Mouse (Mus musculus) midbrain, embryonic 10.5 days (tissue): ENCODE data around the gene Anxa9. TPM values are rescaled to one million over a fixed set of nuclear protein-coding genes. Genes with fewer than 3 reads are reported as not detected.

Experiments
- DNase-seq: peaks from one replicate; pipeline ENCODE4 v3.0.0-alpha.2; 2017; ENCODE audit warnings: low spot score
- H3K27ac ChIP-seq: fragments of 300-500 bp; sonication (generic); replicated peaks from 2 replicates; pipeline ENCODE4 v1.5.1; 2016; ENCODE audit warnings: mild to moderate bottlenecking
- H3K27me3 ChIP-seq: fragments of 300-500 bp; sonication (generic); 2 replicates; pipeline ENCODE4 v1.6.1; 2016; ENCODE audit warnings: low read depth, mild to moderate bottlenecking; ENCODE audit not compliant: poor library complexity, severe bottlenecking
- H3K36me3 ChIP-seq: fragments of 300-500 bp; sonication (generic); 2 replicates; pipeline ENCODE4 v1.6.1; 2016; ENCODE audit warnings: mild to moderate bottlenecking, moderate library complexity
- H3K4me1 ChIP-seq: fragments of 300-500 bp; sonication (generic); 2 replicates; pipeline ENCODE4 v1.6.1; 2016
- H3K4me3 ChIP-seq: fragments of 300-500 bp; sonication (generic); 2 replicates; pipeline ENCODE4 v1.5.1; 2016; ENCODE audit warnings: mild to moderate bottlenecking, moderate library complexity
- H3K9me3 ChIP-seq: fragments of 300-500 bp; sonication (generic); replicated peaks from 2 replicates; pipeline ENCODE4 v1.6.1; 2016; ENCODE audit warnings: mild to moderate bottlenecking
- WGBS: fragments of 180-500 bp; shearing (Covaris S2); methylation state at CpG from one replicate; pipeline ENCODE4 v1.1.7; 2016; 5-methylcytosine and 5-hydroxymethylcytosine counted together
- polyA plus RNA-seq: library from polyadenylated mRNA; unstranded; fragments of >200 nt; fragmentation: Nextera tagmentation; extraction: Ambion mirVana; gene quantifications from 2 replicates; pipeline ENCODE4 v1.2.1, GENCODE M21; 2016

Anxa9 gene
- polyA plus RNA-seq, 1 experiment from 2014 or later: 1.9 TPM

DNA sequence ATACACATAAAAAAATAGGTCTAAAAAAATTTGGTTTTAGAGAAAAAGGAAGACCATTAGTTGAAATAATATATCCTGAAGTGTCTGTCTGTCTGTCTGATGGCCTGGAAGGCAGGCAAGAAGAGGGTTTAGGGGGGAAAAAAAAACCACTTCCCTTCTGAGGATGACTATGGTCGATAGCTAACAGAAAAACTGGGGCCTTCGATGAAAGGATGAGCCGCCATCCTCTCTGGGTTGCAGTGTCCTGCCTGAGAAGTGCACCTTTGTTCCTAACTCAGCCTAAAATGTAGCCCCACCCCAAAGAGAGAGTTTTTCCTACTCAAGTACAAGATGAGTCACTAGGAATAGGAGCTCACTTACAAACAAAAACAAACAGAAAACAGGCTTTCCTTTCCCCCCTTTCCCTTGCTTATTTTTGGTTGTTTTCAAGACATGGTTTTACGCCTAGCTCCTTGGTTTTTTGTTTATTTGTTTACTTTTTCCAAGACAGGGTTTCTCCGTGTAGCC lies 30.5 kb downstream of the Anxa9 start:
- Histone ChIP-seq H3K4me1 (peaks cover 13% of the 10 kb centered on the region), H3K4me3 (no peak overlapping the region), H3K9me3 (no peaks in the 10 kb centered on the region), H3K27ac (no peak overlapping the region), H3K36me3 (peaks cover 7% of the 10 kb centered on the region; the same call in 1 of the 2 replicates), H3K27me3 (no peaks in the 10 kb centered on the region)
- 78% methylated on average over 5 of the region's 5 CpGs for WGBS
- DNase-seq: no peak

GRCm38 (mm10) chr3:95275161-95275560 lies 31.8 kb downstream of the Anxa9 start:
- Histone ChIP-seq H3K9me3 (no peaks in the 10 kb centered on the region), H3K4me3 (no peak overlapping the region), H3K27me3 (no peaks in the 10 kb centered on the region), H3K4me1 (peaks cover 2% of the 10 kb centered on the region; the same call in 1 of the 2 replicates), H3K36me3 (peaks cover 7% of the 10 kb centered on the region; the same call in 1 of the 2 replicates), H3K27ac (no peak overlapping the region)
- no peak for DNase-seq
- WGBS: 88% methylated on average over 6 of the region's 6 CpGs

DNA sequence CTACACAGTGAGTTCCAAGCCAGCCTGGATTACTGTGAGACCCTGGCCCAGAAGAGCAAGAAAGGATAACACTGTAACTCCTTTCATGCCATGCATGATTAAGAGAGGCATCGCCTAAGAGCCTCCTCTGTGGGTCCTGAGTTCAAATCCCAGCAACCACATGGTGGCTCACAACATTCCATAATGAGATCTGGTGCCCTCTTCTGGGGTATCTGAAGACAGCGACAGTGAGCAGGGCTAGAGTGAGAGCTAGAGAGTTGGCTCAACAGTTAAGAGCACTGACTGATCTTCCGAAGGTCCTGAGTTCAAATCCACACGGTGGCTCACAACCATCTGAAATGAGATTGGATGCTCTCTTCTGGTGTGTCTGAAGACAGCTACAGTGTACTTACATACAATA lies 32.5 kb downstream of the Anxa9 start:
- no peaks in the 10 kb centered on the region for H3K27me3 ChIP-seq
- H3K36me3 ChIP-seq: peaks cover 8% of the 10 kb centered on the region; the same call in 1 of the 2 replicates
- H3K4me3 ChIP-seq: no peak overlapping the region
- no peak overlapping the region for H3K27ac ChIP-seq
- 94% methylated on average over 4 of the region's 4 CpGs for WGBS
- peaks cover 2% of the 10 kb centered on the region; the same call in 1 of the 2 replicates for H3K4me1 ChIP-seq
- no peak for DNase-seq
- H3K9me3 ChIP-seq: no peaks in the 10 kb centered on the region

GRCm38 (mm10) chr3:95273471-95273870 lies 33.5 kb downstream of the Anxa9 start:
- H3K9me3 ChIP-seq: no peaks in the 10 kb centered on the region
- H3K4me3 ChIP-seq: no peak overlapping the region
- H3K36me3 ChIP-seq: peaks cover 18% of the 10 kb centered on the region
- H3K27ac ChIP-seq: no peak overlapping the region
- DNase-seq: no peak
- no peaks in the 10 kb centered on the region for H3K27me3 ChIP-seq
- WGBS: 92% methylated on average over 5 of the region's 5 CpGs
- peaks cover 2% of the 10 kb centered on the region; the same call in 1 of the 2 replicates for H3K4me1 ChIP-seq

DNA sequence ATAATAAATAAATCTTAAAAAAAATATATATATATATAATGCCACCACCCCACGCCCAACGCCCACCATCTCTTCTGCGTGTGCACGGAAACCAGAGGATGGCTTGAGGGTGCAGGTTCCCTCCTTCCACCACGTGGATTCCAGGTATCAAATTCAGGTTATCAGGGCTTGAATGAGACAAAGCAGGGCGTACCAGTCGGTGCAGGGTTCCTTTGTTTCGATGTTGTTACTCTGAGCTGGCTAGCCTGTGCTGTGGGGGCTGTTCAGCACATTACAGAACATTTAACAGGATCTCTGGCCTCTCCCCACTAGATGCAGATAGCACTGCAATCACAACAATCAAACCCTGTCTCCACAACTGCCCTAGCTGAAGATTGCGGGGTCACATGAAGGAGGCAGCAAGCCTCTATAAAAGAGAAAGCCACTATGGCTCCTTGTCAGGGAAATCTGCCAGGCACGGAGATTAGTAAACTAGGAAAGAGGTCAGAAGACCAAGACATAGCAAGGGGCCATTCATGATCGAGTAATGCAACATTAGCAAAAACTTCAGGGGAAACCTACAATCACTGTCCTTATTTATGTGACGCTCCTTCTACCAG lies 36.1 kb downstream of the Anxa9 start:
- H3K27ac ChIP-seq: no peak overlapping the region
- DNase-seq: no peak
- H3K4me1 ChIP-seq: no peaks in the 10 kb centered on the region
- no peaks in the 10 kb centered on the region for H3K27me3 ChIP-seq
- no peaks in the 10 kb centered on the region for H3K9me3 ChIP-seq
- H3K36me3 ChIP-seq: peaks cover 43% of the 10 kb centered on the region
- 88% methylated on average over 12 of the region's 12 CpGs for WGBS
- no peak overlapping the region for H3K4me3 ChIP-seq

DNA sequence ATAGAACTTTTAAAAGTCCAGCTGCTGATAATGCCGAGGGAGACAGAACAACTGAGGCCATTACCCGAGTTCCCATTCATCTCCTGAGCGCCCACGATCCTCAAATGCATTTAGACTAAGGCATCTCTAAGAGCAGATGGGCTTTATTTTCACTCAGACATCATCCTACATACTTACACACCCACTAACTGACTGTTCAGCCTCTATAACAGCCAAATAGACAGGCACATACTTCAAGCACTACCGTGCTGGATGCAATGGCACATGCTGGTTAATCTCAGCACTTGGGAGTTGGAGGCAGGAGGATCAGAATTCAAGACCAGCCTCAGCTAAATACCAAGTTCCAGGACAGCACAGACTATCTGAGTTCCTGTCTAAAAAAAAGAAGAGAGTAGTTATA lies 37.2 kb downstream of the Anxa9 start:
- no peaks in the 10 kb centered on the region for H3K9me3 ChIP-seq

GRCm38 (mm10) chr3:95267855-95268254 lies 39.1 kb downstream of the Anxa9 start:
- Histone ChIP-seq H3K4me3 (no peak overlapping the region), H3K27me3 (no peaks in the 10 kb centered on the region), H3K9me3 (no peaks in the 10 kb centered on the region), H3K27ac (no peak overlapping the region), H3K36me3 (peaks cover 61% of the 10 kb centered on the region), H3K4me1 (peaks cover 6% of the 10 kb centered on the region; the same call in 1 of the 2 replicates)
- no peak for DNase-seq

More for the DNA sequence above, 37.2 kb downstream of the Anxa9 start:
- Histone ChIP-seq H3K36me3 (peaks cover 50% of the 10 kb centered on the region), H3K27me3 (no peaks in the 10 kb centered on the region), H3K4me3 (no peak overlapping the region), H3K4me1 (no peaks in the 10 kb centered on the region), H3K27ac (no peak overlapping the region)
- 91% methylated on average over 5 of the region's 5 CpGs for whole genome bisulfite sequencing
- DNase-seq: no peak

DNA sequence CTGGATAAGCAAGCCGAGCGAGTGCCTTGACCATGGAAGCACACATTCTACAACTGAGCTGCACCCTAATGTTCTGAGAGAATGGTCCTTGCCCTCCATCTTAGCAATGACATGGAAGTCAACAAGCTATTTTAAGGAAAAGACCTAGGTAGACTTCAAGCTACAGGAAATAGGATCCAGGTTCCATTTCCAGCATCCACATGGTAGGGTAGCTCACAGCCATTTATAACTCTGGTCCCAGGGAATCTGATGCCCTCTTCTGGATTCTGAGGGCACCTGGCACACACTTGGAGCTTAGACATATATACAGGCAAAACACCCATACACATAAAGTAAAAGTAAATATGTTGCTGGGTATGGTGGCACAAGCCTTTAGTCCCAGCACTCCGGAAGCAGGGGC lies 40.9 kb downstream of the Anxa9 start:
- peaks cover 78% of the 10 kb centered on the region for H3K36me3 ChIP-seq
- 94% methylated on average over 3 of the region's 3 CpGs for WGBS
- peaks cover 6% of the 10 kb centered on the region; the same call in 1 of the 2 replicates for H3K4me1 ChIP-seq
- H3K9me3 ChIP-seq: no peaks in the 10 kb centered on the region
- no peak overlapping the region for H3K4me3 ChIP-seq
- H3K27me3 ChIP-seq: no peaks in the 10 kb centered on the region
- no peak overlapping the region for H3K27ac ChIP-seq
- DNase-seq: no peak

DNA sequence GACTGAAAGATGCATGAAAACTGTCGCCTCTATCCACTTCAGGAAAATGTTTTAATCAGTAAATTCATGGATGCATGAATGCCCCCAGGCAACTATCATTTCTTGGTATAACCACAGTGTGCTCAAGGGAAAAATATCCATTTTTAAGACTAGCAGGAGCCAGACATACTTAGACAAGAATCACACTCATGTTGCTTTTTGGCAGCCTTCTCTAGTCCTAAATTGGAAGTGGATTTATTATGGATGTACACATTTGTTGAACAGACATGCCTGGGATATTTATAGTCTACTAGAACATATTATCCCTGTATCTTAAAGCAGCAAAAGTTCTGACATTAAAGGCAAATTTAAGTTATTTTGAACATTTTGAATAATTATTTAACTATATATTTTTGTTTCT lies 42.3 kb downstream of the Anxa9 start:
- Histone ChIP-seq H3K27me3 (no peaks in the 10 kb centered on the region), H3K9me3 (no peaks in the 10 kb centered on the region), H3K4me3 (no peak overlapping the region), H3K27ac (no peak overlapping the region), H3K36me3 (peaks cover 91% of the 10 kb centered on the region), H3K4me1 (peaks cover 6% of the 10 kb centered on the region; the same call in 1 of the 2 replicates)
- no peak for DNase-seq
- WGBS: 83% methylated on average over 1 of the region's 1 CpGs

DNA sequence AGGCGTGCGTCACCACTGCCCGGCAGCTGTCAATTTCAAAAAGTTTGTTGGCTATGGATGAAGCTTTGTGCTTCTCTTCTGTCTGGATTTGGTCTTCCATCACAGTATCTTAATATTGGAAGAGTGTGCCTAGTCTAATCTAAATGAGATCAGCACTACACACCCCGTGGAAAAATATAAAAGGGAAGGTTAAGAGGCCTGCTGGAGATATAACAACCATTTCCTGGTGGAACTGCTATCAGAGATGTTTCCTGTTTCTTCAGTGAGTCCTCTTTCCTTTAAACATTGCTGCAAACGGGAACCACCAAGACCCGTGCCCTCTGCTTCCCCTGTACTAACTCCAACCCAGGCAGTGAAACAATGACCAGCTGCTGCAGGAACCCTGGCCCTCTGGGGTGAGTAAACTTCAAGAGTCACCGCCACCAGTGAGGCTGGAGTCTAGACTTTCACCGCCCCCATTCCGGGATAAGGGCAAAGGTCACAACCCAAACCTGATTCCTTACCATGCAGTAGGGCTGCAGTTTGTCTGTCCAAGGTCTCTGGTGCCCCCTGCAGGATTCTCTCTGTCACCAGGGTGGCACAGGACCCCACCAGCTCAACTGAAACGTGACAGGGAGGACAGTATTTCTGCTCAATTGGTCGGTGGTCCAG lies 43.8 kb downstream of the Anxa9 start:
- H3K27me3 ChIP-seq: no peaks in the 10 kb centered on the region
- DNase-seq: peak; percentile 64
- H3K4me3 ChIP-seq: no peak overlapping the region
- no peaks in the 10 kb centered on the region for H3K9me3 ChIP-seq
- peaks cover 6% of the 10 kb centered on the region; the same call in 1 of the 2 replicates for H3K4me1 ChIP-seq
- 47% methylated on average over 11 of the region's 11 CpGs for WGBS
- peaks cover 92% of the 10 kb centered on the region for H3K36me3 ChIP-seq
- no peak overlapping the region; the same call in 1 of the 2 replicates for H3K27ac ChIP-seq

- no peak overlapping the region for H3K27ac ChIP-seq
- H3K36me3 ChIP-seq: peaks cover 92% of the 10 kb centered on the region
- WGBS: 94% methylated on average over 4 of the region's 4 CpGs
Measured at GRCm38 (mm10) chr3:95261975-95262374, 45.0 kb downstream of the Anxa9 start.

GRCm38 (mm10) chr3:95256931-95257330 lies 50.0 kb downstream of the Anxa9 start:
- peaks cover 96% of the 10 kb centered on the region for H3K36me3 ChIP-seq
- 86% methylated on average over 5 of the region's 5 CpGs for WGBS
- H3K4me3 ChIP-seq: no peak overlapping the region
- H3K27me3 ChIP-seq: no peaks in the 10 kb centered on the region
- H3K9me3 ChIP-seq: no peaks in the 10 kb centered on the region
- no peak for DNase-seq
- H3K27ac ChIP-seq: no peak overlapping the region
- H3K4me1 ChIP-seq: no peaks in the 10 kb centered on the region

More at GRCm38 (mm10) chr3:95261975-95262374, 45.0 kb downstream of the Anxa9 start:
- Histone ChIP-seq H3K27me3 (no peaks in the 10 kb centered on the region), H3K9me3 (no peaks in the 10 kb centered on the region), H3K4me1 (peaks cover 6% of the 10 kb centered on the region; the same call in 1 of the 2 replicates), H3K4me3 (no peak overlapping the region)
- DNase-seq: no peak

DNA sequence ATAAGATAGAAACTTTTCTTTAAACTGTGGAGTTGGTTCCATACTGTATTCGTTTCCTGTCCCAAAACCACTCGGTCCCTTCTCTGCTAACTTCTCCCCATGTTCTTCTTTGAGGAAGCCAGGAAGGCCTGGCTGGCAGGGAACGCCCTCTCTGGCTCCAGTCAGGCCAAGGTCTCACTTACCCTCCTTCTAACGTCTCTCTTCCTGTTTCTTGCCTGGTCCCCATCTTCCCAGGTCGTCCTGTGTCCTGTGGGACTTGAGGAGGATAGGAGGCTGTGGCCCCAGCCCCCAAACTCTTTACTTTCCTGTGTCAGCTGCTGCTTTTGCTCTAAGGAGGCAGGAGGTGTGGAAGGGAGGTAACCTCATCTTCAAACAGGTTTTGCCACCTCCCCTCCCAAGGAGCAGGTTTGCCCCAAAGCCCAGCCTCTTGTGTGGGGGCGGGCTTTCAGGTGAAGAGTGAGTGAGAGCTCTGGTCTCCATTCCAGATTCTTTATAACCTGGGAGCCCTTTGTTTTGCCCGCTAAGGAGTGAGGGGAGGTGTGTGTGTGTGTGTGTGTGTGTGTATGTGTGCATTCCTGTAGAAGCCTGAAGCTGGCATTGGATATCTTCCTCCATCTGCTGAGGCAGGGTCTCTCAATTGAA lies 56.1 kb downstream of the Anxa9 start, which contains the start of gene Bnipl:
Gene Bnipl, minus strand, starts transcription at position 411 of the 642 bp plus-strand sequence.
- DNase-seq: no peak
- no peaks in the 10 kb centered on the region for H3K9me3 ChIP-seq
- no peak within 1 kb of the TSS for H3K4me3 ChIP-seq
- no peaks in the 10 kb centered on the region for H3K4me1 ChIP-seq
- no peaks in the 10 kb centered on the region for H3K27me3 ChIP-seq
- WGBS: 59% methylated on average over 7 of the region's 7 CpGs
- H3K36me3 ChIP-seq: peaks cover 39% of the 10 kb centered on the region
- H3K27ac ChIP-seq: no peak within 1 kb of the TSS
